In the genomic region with DNA sequence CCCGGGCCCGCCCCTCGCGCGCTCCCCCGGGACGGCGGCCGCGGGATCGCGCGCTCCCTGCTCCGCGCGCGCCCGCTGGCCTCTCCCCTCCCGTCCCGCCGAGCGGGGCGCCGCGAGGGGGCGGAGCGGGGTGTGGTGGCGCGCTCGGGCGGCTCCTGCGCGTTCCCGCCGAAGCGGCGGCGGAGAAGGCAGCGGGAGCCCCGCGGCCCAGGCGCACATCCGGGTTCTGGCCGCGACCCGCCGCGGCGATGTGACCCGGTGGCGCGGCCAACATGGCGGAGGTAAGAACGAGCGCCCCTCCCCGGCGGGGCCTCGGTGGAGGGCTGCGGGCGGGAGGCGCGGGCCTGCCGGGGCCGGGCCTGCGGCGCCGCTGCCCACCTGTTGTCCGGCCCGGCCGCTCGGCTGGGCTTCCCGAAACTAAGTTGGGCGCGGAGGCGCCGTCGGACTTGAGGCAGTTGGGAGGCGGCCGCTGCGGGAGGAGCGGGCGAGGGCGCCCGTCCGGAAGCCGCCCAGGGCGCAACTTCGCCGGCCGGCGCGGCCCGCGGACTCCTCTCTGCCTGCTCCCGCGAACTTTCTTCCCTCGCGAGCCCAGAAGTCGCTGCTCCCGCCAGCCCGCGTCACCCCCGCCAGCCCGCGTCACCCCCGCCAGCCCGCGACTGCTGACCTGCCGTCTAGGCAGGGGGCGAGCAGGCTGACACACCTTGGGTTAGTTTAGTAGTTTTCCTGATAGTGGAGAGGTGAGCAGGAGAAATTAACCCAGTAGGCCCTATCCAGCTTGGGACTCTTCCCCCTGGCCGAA, we compare ENCODE assay signal across 8 mouse cellular contexts. TPM values are rescaled to one million over a fixed set of nuclear protein-coding genes. Genes with fewer than 3 reads are reported as not detected.
DNase-seq lines count a peak whose midpoint lies in the region; ATAC-seq lines count a peak whose summit lies in the region.

No protein-coding gene starts in this region.

- H3K4me3 ChIP-seq in embryonic facial prominence, embryonic 11.5 days (ENCODE audit: low read depth, low read length), result peak overlapping the region; percentile 88
- H3K4me3 ChIP-seq in midbrain, embryonic 10.5 days, result peak overlapping the region; percentile 91

- no peaks in the 10 kb centered on the region for H3K4me1 ChIP-seq in embryonic facial prominence, embryonic 11.5 days (ENCODE audit: control insufficient read depth, insufficient read depth, low read length)
- H3K4me1 ChIP-seq in midbrain, embryonic 10.5 days, result peaks cover 41% of the 10 kb centered on the region

- H3K9ac ChIP-seq in embryonic facial prominence, embryonic 11.5 days (replicated peaks; ENCODE audit: low read length), result peak overlapping the region; percentile 95

- peak overlapping the region; percentile 73 for H3K4me2 ChIP-seq in embryonic facial prominence, embryonic 11.5 days (ENCODE audit: low read depth, low read length)

- H3K36me3 ChIP-seq in embryonic facial prominence, embryonic 11.5 days (replicated peaks; ENCODE audit: control insufficient read depth, insufficient read depth, low read depth, low read length), result no peaks in the 10 kb centered on the region
- H3K36me3 ChIP-seq in midbrain, embryonic 10.5 days, result peaks cover 4% of the 10 kb centered on the region; the same call in 1 of the 2 replicates

- H3K27ac ChIP-seq in embryonic facial prominence, embryonic 11.5 days (replicated peaks; ENCODE audit: low read depth, low read length), result peak overlapping the region; percentile 93
- H3K27ac ChIP-seq in midbrain, embryonic 10.5 days (replicated peaks), result peak overlapping the region; percentile 98

- ATAC-seq in embryonic facial prominence, embryonic 11.5 days (replicated peaks; ENCODE audit: insufficient number of reproducible peaks, low FRiP score, low TSS enrichment, low read depth), result peak; percentile 61

- under 1% methylated on average over 98 of the region's 111 CpGs for WGBS in embryonic facial prominence, embryonic 11.5 days
- WGBS in midbrain, embryonic 10.5 days, result under 1% methylated on average over 111 of the region's 111 CpGs

- DNase-seq in adrenal gland, postnatal 10 days, result peak; percentile 92
- peak; percentile 84 for DNase-seq in embryonic facial prominence, embryonic 11.5 days (ENCODE audit: low spot score)
- peak; percentile 99 for DNase-seq in heart, adult 11 months
- DNase-seq in kidney, adult 11 months, result peak; percentile 83
- peak; percentile 75 for DNase-seq in left cerebral cortex, postnatal 4 days
- DNase-seq in midbrain, embryonic 10.5 days (ENCODE audit: low spot score), result peak; percentile 82
- peak; percentile 51 to 52 for DNase-seq in right cerebral cortex, postnatal 36 days (ENCODE audit: low spot score in 2 of 2)
- peak; percentile 77 to 83 for DNase-seq in urinary bladder, postnatal 4 days (ENCODE audit: low spot score in 2 of 2)

- H3K27me3 ChIP-seq in embryonic facial prominence, embryonic 11.5 days (ENCODE audit: control insufficient read depth, insufficient read depth, low read length), result no peaks in the 10 kb centered on the region
- peaks cover 5% of the 10 kb centered on the region; the same call in 1 of the 2 replicates for H3K27me3 ChIP-seq in midbrain, embryonic 10.5 days (ENCODE audit: low read depth, poor library complexity, severe bottlenecking)

- intact Hi-C loops in left cerebral cortex, postnatal 4 days (cut with DNase I), result loop anchor here (10.0 kb wide), 1 partner anchor 135 kb away; no protein-coding TSS in a partner anchor

- H3K9me3 ChIP-seq in embryonic facial prominence, embryonic 11.5 days (replicated peaks; ENCODE audit: control insufficient read depth, low read length), result no peaks in the 10 kb centered on the region
- H3K9me3 ChIP-seq in midbrain, embryonic 10.5 days (replicated peaks), result no peaks in the 10 kb centered on the region

RNA-seq across cellular contexts. Expression of a gene that starts 5.1 kb away (rescaled TPM):
- total RNA-seq in adrenal gland, postnatal 10 days (2021), result 1 to 10 TPM; 2.7 to 4.1 TPM
- polyA plus RNA-seq in embryonic facial prominence, embryonic 11.5 days (2014; fragmentation: Nextera tagmentation; extraction: Ambion mirVana), result 4.5 and 5.6 TPM in 2 replicates
- total RNA-seq in left cerebral cortex, postnatal 4 days (2021), result 10 to 100 TPM; 10.9 TPM
- polyA plus RNA-seq in midbrain, embryonic 10.5 days (2016; fragmentation: Nextera tagmentation; extraction: Ambion mirVana), result 4.5 and 5.5 TPM in 2 replicates

RNA-seq across cellular contexts. Expression of a gene that starts 5.2 kb away (rescaled TPM):
- 10 to 100 TPM; 50.9 to 67.2 TPM for total RNA-seq in adrenal gland, postnatal 10 days (2021)
- polyA plus RNA-seq in embryonic facial prominence, embryonic 11.5 days (2014; fragmentation: Nextera tagmentation; extraction: Ambion mirVana), result 40.5 and 43.5 TPM in 2 replicates
- 10 to 100 TPM; 49.1 to 59.0 TPM for total RNA-seq in left cerebral cortex, postnatal 4 days (2021)
- 31.0 and 32.7 TPM in 2 replicates for polyA plus RNA-seq in midbrain, embryonic 10.5 days (2016; fragmentation: Nextera tagmentation; extraction: Ambion mirVana)

Comparison
In these comparisons a context has a peak if more than half of its experiments do, and no peak if none do; other contexts are left out.
1. Peak in every context shown above with its lines: DNase-seq, ATAC-seq, H3K4me3 ChIP-seq and H3K27ac ChIP-seq.